Mouse (Mus musculus): ENCODE measurements around the gene Timm17b. TPM values are rescaled to one million over a fixed set of nuclear protein-coding genes. Genes with fewer than 3 reads are reported as not detected.

Gene Timm17b
- total and polyA plus RNA-seq, 3 experiments: 40.2 to 45.0 (median 43.4) TPM

- no peaks in the 10 kb centered on the region for H3K36me3 ChIP-seq (ENCODE audit: control insufficient read depth, insufficient read depth, low read length)
- no peaks in the 10 kb centered on the region; the same call in 1 of the 2 replicates for H3K79me2 ChIP-seq (replicated peaks; ENCODE audit: control insufficient read depth, insufficient read depth, low read length)
- H3K4me1 ChIP-seq (ENCODE audit: control insufficient read depth, insufficient read depth, low read length): no peaks in the 10 kb centered on the region
- WGBS: 65% methylated on average over 2 of the region's 2 CpGs
- no peak overlapping the region for H3K27ac ChIP-seq
- no peak for DNase-seq
- no peak overlapping the region for H3K9ac ChIP-seq (ENCODE audit: low read depth, low read length)
- no peak for TF ChIP-seq EP300 (IDR thresholded peaks at IDR 0.05; ENCODE audit: insufficient read depth, low read depth, low read length)
- no peak for TF ChIP-seq CTCF (IDR thresholded peaks at IDR 0.05)
- TF ChIP-seq POLR2A (IDR thresholded peaks at IDR 0.05; ENCODE audit: insufficient read depth, low read depth, low read length): no peak
- no peaks in the 10 kb centered on the region for H3K27me3 ChIP-seq (ENCODE audit: control insufficient read depth, insufficient read depth, low read length)
- intact Hi-C loops (cut with DNase I): no loop called here
- H3K4me3 ChIP-seq: no peak overlapping the region
These were observed 33.8 kb upstream of the Timm17b start for GRCm38 (mm10) chrX:7865343-7865742.

GRCm38 (mm10) chrX:7865786-7866185 is 33.4 kb upstream of the Timm17b start:
- TF ChIP-seq CTCF (IDR thresholded peaks at IDR 0.05) (no peak), EP300 (IDR thresholded peaks at IDR 0.05; ENCODE audit: insufficient read depth, low read depth, low read length) (no peak), POLR2A (IDR thresholded peaks at IDR 0.05; ENCODE audit: insufficient read depth, low read depth, low read length) (no peak)
- Histone ChIP-seq H3K4me1 (ENCODE audit: control insufficient read depth, insufficient read depth, low read length) (no peaks in the 10 kb centered on the region), H3K9ac (ENCODE audit: low read depth, low read length) (no peak overlapping the region), H3K4me3 (no peak overlapping the region), H3K36me3 (ENCODE audit: control insufficient read depth, insufficient read depth, low read length) (no peaks in the 10 kb centered on the region), H3K27me3 (ENCODE audit: control insufficient read depth, insufficient read depth, low read length) (no peaks in the 10 kb centered on the region), H3K79me2 (replicated peaks; ENCODE audit: control insufficient read depth, insufficient read depth, low read length) (no peaks in the 10 kb centered on the region; the same call in 1 of the 2 replicates), H3K27ac (no peak overlapping the region)
- WGBS: 69% methylated on average over 2 of the region's 2 CpGs
- DNase-seq: no peak
- intact Hi-C loops (cut with DNase I): no loop called here

- no peak overlapping the region for H3K9ac ChIP-seq (ENCODE audit: low read depth, low read length)
- TF ChIP-seq EP300 (IDR thresholded peaks at IDR 0.05; ENCODE audit: insufficient read depth, low read depth, low read length): no peak
- no peak for TF ChIP-seq POLR2A (IDR thresholded peaks at IDR 0.05; ENCODE audit: insufficient read depth, low read depth, low read length)
- no peak for TF ChIP-seq CTCF (IDR thresholded peaks at IDR 0.05)
These were observed 32.0 kb upstream of the Timm17b start for GRCm38 (mm10) chrX:7867141-7867540.

GRCm38 (mm10) chrX:7868506-7868905 is 30.7 kb upstream of the Timm17b start:
- Histone ChIP-seq H3K79me2 (replicated peaks; ENCODE audit: control insufficient read depth, insufficient read depth, low read length) (no peaks in the 10 kb centered on the region; the same call in 1 of the 2 replicates), H3K27me3 (ENCODE audit: control insufficient read depth, insufficient read depth, low read length) (no peaks in the 10 kb centered on the region), H3K4me3 (no peak overlapping the region), H3K27ac (no peak overlapping the region), H3K36me3 (ENCODE audit: control insufficient read depth, insufficient read depth, low read length) (no peaks in the 10 kb centered on the region), H3K9ac (ENCODE audit: low read depth, low read length) (no peak overlapping the region), H3K4me1 (ENCODE audit: control insufficient read depth, insufficient read depth, low read length) (no peaks in the 10 kb centered on the region)
- no peak for TF ChIP-seq CTCF (IDR thresholded peaks at IDR 0.05)
- TF ChIP-seq EP300 (IDR thresholded peaks at IDR 0.05; ENCODE audit: insufficient read depth, low read depth, low read length): no peak
- no peak for TF ChIP-seq POLR2A (IDR thresholded peaks at IDR 0.05; ENCODE audit: insufficient read depth, low read depth, low read length)
- WGBS: 34% methylated on average over 2 of the region's 2 CpGs
- intact Hi-C loops (cut with DNase I): no loop called here
- DNase-seq: no peak

More at GRCm38 (mm10) chrX:7867141-7867540, 32.0 kb upstream of the Timm17b start:
- no peaks in the 10 kb centered on the region for H3K4me1 ChIP-seq (ENCODE audit: control insufficient read depth, insufficient read depth, low read length)
- H3K27ac ChIP-seq: no peak overlapping the region
- no peaks in the 10 kb centered on the region; the same call in 1 of the 2 replicates for H3K79me2 ChIP-seq (replicated peaks; ENCODE audit: control insufficient read depth, insufficient read depth, low read length)
- H3K27me3 ChIP-seq (ENCODE audit: control insufficient read depth, insufficient read depth, low read length): no peaks in the 10 kb centered on the region
- H3K4me3 ChIP-seq: no peak overlapping the region
- WGBS: 83% methylated on average over 1 of the region's 1 CpGs
- no peak for DNase-seq
- no peaks in the 10 kb centered on the region for H3K36me3 ChIP-seq (ENCODE audit: control insufficient read depth, insufficient read depth, low read length)
- intact Hi-C loops (cut with DNase I): no loop called here

GRCm38 (mm10) chrX:7869826-7870225 is 29.3 kb upstream of the Timm17b start:
- H3K4me3 ChIP-seq: no peak overlapping the region
- DNase-seq: no peak
- no peak overlapping the region for H3K9ac ChIP-seq (ENCODE audit: low read depth, low read length)
- H3K4me1 ChIP-seq (ENCODE audit: control insufficient read depth, insufficient read depth, low read length): no peaks in the 10 kb centered on the region
- H3K36me3 ChIP-seq (ENCODE audit: control insufficient read depth, insufficient read depth, low read length): no peaks in the 10 kb centered on the region
- no peaks in the 10 kb centered on the region; the same call in 1 of the 2 replicates for H3K79me2 ChIP-seq (replicated peaks; ENCODE audit: control insufficient read depth, insufficient read depth, low read length)
- TF ChIP-seq EP300 (IDR thresholded peaks at IDR 0.05; ENCODE audit: insufficient read depth, low read depth, low read length) (no peak), POLR2A (IDR thresholded peaks at IDR 0.05; ENCODE audit: insufficient read depth, low read depth, low read length) (no peak), CTCF (IDR thresholded peaks at IDR 0.05) (no peak)
- intact Hi-C loops (cut with DNase I): no loop called here
- 53% methylated on average over 3 of the region's 3 CpGs for WGBS
- no peaks in the 10 kb centered on the region for H3K27me3 ChIP-seq (ENCODE audit: control insufficient read depth, insufficient read depth, low read length)
- no peak overlapping the region for H3K27ac ChIP-seq

GRCm38 (mm10) chrX:7878007-7878419 is 21.1 kb upstream of the Timm17b start, which contains the start of gene Pim2:
Pim2 (plus strand) TSS chrX:7878262.
- TF ChIP-seq POLR2A (IDR thresholded peaks at IDR 0.05; ENCODE audit: insufficient read depth, low read depth, low read length) (no peak), EP300 (IDR thresholded peaks at IDR 0.05; ENCODE audit: insufficient read depth, low read depth, low read length) (0 out of 2 replicates have a peak, but pooled peaks have one; percentile 19), CTCF (IDR thresholded peaks at IDR 0.05) (0 out of 2 replicates have a peak, but pooled peaks have one; percentile 3)
- 12% methylated on average over 35 of the region's 38 CpGs for WGBS
- Histone ChIP-seq H3K4me1 (ENCODE audit: control insufficient read depth, insufficient read depth, low read length) (no peaks in the 10 kb centered on the region), H3K9ac (ENCODE audit: low read depth, low read length) (peak within 1 kb of the TSS; percentile 57), H3K27ac (peak within 1 kb of the TSS; percentile 5; the same call in 1 of the 2 replicates), H3K36me3 (ENCODE audit: control insufficient read depth, insufficient read depth, low read length) (no peaks in the 10 kb centered on the region), H3K79me2 (replicated peaks; ENCODE audit: control insufficient read depth, insufficient read depth, low read length) (no peaks in the 10 kb centered on the region), H3K27me3 (ENCODE audit: control insufficient read depth, insufficient read depth, low read length) (no peaks in the 10 kb centered on the region), H3K4me3 (peak within 1 kb of the TSS; percentile 54)
- intact Hi-C loops (cut with DNase I): no loop called here
- peak; percentile 70 to 85 for DNase-seq
